Mouse (Mus musculus): ENCODE measurements around the gene St3gal4. TPM values are rescaled to one million over a fixed set of nuclear protein-coding genes. Genes with fewer than 3 reads are reported as not detected.

St3gal4 gene
- polyA plus RNA-seq, 1 experiment from 2014 or later, result 15.1 TPM

DNA sequence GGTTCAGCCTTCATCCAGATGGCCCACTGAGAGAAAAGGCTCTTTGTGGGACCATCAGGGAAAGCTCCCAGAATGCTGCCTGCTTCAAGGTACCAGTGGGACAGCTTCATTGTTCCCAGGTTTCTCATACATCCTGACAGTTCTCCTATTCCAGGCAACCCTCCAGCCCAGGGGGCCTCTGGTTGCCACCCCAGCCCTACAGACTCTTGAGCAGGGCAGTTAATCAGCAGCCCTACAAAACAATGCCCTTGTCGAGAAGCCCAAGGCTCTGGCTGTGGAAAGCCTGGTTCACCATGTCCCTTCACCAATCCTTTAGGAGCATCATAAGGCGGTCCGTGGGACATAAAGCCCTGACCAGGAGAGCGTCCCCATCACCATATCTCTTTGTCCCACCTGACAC is 66.4 kb downstream of the St3gal4 start:
- H3K9me3 ChIP-seq, result no peaks in the 10 kb centered on the region
- H3K4me3 ChIP-seq, result no peak overlapping the region
- H3K27ac ChIP-seq (replicated peaks), result no peak overlapping the region
- no peaks in the 10 kb centered on the region for H3K27me3 ChIP-seq
- H3K4me2 ChIP-seq, result no peak overlapping the region
- no peaks in the 10 kb centered on the region for H3K4me1 ChIP-seq (replicated peaks)
- H3K36me3 ChIP-seq, result peaks cover 7% of the 10 kb centered on the region; the same call in 1 of the 2 replicates
- H3K9ac ChIP-seq, result no peak overlapping the region
- no peak for ATAC-seq (ENCODE audit: low FRiP score, low read depth)
- WGBS, result 90% methylated on average over 4 of the region's 4 CpGs

DNA sequence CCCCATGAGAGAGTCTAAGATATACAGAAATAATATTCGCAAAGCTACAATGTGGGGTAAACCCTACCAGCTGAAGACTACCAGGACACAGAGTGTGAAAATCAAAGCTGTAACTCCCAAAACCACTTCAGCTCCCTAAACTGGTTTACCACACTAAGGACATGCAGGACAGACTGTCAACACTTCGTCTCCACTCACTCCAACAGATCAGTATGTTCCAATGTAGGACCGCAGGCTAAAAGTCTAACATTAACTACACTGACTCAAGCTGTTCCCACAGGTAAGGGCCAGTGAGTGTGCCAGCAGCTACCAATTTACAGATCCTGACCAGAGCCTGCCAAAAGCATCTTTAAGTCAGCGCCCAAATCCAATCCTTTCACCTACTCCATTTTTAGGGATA is 67.4 kb downstream of the St3gal4 start:
- Histone ChIP-seq H3K27ac (replicated peaks) (no peak overlapping the region), H3K4me2 (no peak overlapping the region), H3K4me1 (replicated peaks) (no peaks in the 10 kb centered on the region), H3K36me3 (peaks cover 13% of the 10 kb centered on the region; the same call in 1 of the 2 replicates), H3K27me3 (no peaks in the 10 kb centered on the region), H3K9ac (no peak overlapping the region), H3K9me3 (no peaks in the 10 kb centered on the region), H3K4me3 (no peak overlapping the region)
- 96% methylated on average over 4 of the region's 4 CpGs for WGBS
- no peak for ATAC-seq (ENCODE audit: low FRiP score, low read depth)

DNA sequence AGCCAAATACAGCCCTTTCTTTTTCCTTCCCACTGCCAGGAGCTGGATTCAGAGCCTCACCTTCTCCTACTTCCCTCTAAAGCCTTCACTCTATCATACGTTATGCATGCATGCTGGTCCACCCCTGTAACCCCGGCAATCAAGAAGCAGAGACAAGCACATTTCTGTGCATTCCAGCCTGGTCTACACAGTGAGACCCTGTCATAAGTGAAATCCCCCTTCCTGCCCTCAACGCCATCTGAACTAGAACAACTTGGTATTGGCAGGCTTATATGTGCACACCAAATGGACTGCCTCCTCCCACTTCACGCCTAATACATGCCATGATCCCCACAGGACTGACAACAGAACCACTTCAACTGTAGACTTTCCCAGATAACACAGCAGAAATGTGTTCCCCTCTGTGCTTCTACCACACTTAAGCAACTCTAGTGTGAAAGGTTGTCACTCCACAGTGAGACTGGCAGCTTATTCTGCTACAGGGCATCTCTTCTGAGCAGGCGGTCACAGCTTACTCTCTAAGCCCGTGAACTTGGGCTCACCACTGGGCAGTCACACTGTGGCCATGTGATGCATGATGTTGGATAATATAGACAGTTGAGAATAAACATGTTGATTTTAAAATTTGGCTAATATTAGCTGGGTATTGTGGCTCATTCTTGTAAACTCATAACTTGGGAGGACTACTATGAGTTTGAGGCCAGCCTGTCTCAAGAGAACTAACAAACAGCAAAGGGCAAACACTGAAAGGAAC is 68.2 kb downstream of the St3gal4 start:
- ATAC-seq (ENCODE audit: low FRiP score, low read depth), result no peak
- Histone ChIP-seq H3K36me3 (peaks cover 13% of the 10 kb centered on the region; the same call in 1 of the 2 replicates), H3K9ac (no peak overlapping the region), H3K27ac (replicated peaks) (no peak overlapping the region), H3K4me2 (no peak overlapping the region), H3K4me1 (replicated peaks) (peaks cover 6% of the 10 kb centered on the region), H3K4me3 (no peak overlapping the region), H3K9me3 (no peaks in the 10 kb centered on the region), H3K27me3 (no peaks in the 10 kb centered on the region)
- WGBS, result 90% methylated on average over 6 of the region's 6 CpGs

DNA sequence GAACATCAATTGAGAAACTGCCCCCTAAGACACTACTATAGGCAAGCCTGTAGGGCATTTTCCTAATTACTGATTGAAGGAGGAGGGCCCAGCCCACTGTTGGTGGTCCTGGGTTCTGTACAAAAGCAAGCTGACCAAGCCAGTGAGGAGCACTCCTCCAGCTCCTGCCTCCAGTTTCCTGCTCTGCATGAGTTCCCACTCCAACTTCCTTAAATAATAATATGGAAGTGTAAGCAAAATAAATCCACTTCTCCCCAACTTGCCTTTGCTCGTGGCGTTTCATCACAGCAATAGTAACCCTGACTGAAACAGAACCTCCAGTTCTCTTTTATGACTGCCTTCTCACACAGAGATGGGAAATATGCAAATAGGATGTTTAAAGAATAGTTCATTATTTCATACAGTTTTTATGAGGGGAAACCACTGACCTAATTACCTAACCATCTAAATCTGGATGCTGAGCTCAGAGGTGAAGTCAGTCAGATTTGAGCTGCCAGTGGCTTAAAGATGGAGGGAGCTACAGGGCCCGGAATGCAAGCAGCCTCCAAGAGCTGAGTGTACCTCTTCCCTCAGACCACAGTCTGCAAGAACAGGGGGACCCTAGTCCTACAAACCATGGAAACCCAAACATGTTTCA is 69.1 kb downstream of the St3gal4 start:
- ATAC-seq (ENCODE audit: low FRiP score, low read depth), result no peak
- Histone ChIP-seq H3K4me3 (no peak overlapping the region), H3K27ac (replicated peaks) (no peak overlapping the region), H3K9me3 (no peaks in the 10 kb centered on the region), H3K36me3 (peaks cover 13% of the 10 kb centered on the region; the same call in 1 of the 2 replicates), H3K27me3 (no peaks in the 10 kb centered on the region), H3K4me1 (replicated peaks) (peaks cover 11% of the 10 kb centered on the region), H3K4me2 (no peak overlapping the region), H3K9ac (no peak overlapping the region)
- 77% methylated on average over 3 of the region's 3 CpGs for WGBS

DNA sequence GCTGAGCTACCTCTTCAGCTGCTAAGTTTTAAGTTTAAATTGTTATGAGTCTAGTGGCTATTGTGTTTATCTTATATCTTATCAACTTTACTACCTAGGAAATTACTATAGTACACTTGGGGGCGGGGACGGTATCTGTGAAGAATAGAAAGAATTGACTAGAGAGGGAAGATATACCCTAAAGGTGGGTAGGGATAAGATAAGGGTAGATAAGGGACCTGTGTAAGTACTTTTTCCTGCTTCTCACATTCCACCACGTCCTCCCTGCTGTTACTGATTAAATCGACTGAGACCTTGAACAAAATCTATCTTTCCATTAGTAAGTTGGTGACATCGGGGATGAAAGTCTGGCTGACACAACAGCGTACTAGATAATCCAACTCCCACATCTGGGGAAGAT is 70.6 kb downstream of the St3gal4 start:
- Histone ChIP-seq H3K9me3 (no peaks in the 10 kb centered on the region), H3K4me1 (replicated peaks) (peaks cover 11% of the 10 kb centered on the region), H3K27me3 (no peaks in the 10 kb centered on the region), H3K9ac (no peak overlapping the region), H3K36me3 (peaks cover 13% of the 10 kb centered on the region; the same call in 1 of the 2 replicates), H3K27ac (replicated peaks) (no peak overlapping the region), H3K4me2 (no peak overlapping the region), H3K4me3 (no peak overlapping the region)
- 90% methylated on average over 6 of the region's 6 CpGs for WGBS
- ATAC-seq (ENCODE audit: low FRiP score, low read depth), result no peak

DNA sequence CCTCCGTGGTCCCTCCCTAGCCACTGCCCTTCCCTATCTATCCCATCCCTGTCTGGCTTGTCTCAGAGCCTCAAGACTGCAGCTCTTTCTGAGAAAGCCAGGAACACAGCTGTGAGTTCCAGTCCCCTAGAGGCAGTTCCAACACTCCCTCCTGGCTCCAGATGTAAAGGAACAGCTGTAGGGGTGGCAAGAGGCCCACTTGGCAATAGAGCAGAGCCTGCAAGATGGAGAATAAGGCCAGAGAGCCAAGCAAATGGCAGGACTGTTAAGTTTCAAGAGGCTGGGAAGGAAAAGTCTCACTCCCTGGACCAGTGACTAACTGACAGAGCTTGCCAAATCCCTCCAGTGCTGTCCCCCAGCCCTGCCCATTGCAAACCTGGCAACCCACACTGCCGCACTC is 73.3 kb downstream of the St3gal4 start:
- H3K4me3 ChIP-seq, result no peak overlapping the region
- no peak overlapping the region for H3K27ac ChIP-seq (replicated peaks)
- no peaks in the 10 kb centered on the region for H3K9me3 ChIP-seq
- H3K36me3 ChIP-seq, result peaks cover 8% of the 10 kb centered on the region; the same call in 1 of the 2 replicates
- no peak overlapping the region for H3K4me2 ChIP-seq
- H3K9ac ChIP-seq, result no peak overlapping the region
- peaks cover 15% of the 10 kb centered on the region for H3K4me1 ChIP-seq (replicated peaks)
- 72% methylated on average over 2 of the region's 2 CpGs for WGBS
- ATAC-seq (ENCODE audit: low FRiP score, low read depth), result no peak
- H3K27me3 ChIP-seq, result no peaks in the 10 kb centered on the region

DNA sequence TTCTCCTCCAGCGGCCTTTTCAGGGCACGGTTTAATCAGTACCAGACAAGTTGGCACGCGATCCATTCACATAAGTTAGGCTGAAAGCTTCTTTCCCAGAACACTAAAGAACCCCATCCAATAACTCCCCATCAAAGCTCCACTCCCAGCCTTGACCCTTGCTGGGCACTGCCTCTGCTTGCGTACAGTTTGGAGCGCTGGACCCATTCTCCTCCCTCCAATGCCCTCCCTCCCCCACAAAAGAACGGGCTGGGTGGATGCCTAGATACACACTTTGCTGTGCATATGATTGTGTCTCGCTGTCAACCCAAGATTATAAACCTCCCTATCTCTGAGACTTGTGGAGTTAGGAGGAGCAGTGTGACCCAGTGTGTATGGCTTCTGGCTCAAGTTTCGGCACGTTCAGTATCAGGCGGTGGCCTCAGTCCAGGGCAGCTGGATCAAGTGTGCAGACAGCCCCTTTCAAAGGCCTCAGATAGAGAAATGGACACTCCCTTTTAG is 74.0 kb downstream of the St3gal4 start:
- Histone ChIP-seq H3K9ac (no peak overlapping the region), H3K36me3 (peaks cover 8% of the 10 kb centered on the region; the same call in 1 of the 2 replicates), H3K4me2 (no peak overlapping the region), H3K27ac (replicated peaks) (no peak overlapping the region), H3K4me1 (replicated peaks) (peaks cover 15% of the 10 kb centered on the region), H3K9me3 (no peaks in the 10 kb centered on the region), H3K27me3 (no peaks in the 10 kb centered on the region), H3K4me3 (no peak overlapping the region)
- 50% methylated on average over 11 of the region's 11 CpGs for WGBS
- ATAC-seq (ENCODE audit: low FRiP score, low read depth), result no peak; the same call in 1 of the 2 replicates

DNA sequence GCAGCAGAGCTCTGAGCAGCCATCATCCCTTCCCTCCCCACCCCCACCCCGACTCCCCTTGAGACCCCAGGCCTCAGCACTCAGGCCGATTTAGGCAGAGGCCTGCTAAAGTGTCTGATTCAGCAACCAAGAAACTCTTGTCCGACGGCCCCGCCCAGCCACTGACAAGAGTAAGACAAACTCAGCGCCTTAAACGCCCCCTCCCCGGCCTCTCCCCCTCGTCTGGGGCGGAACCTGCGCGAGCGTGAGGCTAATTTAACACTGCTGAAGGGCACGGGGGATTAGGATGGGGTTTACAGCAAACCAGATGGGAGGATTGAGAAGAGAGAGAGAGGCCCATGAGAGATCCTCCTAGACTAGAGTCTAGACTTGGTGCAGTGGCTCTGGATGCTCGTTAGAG is 74.6 kb downstream of the St3gal4 start:
- Histone ChIP-seq H3K9ac (no peak overlapping the region), H3K27ac (replicated peaks) (no peak overlapping the region), H3K36me3 (peaks cover 8% of the 10 kb centered on the region; the same call in 1 of the 2 replicates), H3K9me3 (no peaks in the 10 kb centered on the region), H3K4me3 (no peak overlapping the region), H3K27me3 (no peaks in the 10 kb centered on the region), H3K4me1 (replicated peaks) (peaks cover 15% of the 10 kb centered on the region), H3K4me2 (no peak overlapping the region)
- WGBS, result 17% methylated on average over 15 of the region's 15 CpGs
- ATAC-seq (ENCODE audit: low FRiP score, low read depth), result no peak; the same call in 1 of the 2 replicates

DNA sequence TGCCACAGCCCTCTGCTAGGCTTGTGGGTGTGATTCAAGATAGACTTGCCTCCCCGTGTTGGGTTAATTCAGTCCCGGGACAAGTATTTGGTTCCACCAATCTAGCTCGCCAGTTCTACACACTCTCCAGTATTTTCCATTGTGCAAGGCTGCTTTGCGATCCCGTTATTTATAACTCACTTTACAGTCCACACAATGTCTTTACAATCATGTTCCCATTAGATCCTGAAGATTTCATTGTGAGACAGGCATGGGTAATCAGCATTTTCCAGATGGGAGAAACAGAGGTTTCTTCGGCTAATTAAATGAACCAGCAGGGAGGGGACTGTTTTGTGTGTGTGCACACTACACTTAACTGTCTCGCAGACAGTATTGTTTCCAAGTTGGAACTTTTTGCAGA is 75.4 kb downstream of the St3gal4 start:
- Histone ChIP-seq H3K27me3 (no peaks in the 10 kb centered on the region), H3K4me2 (no peak overlapping the region), H3K27ac (replicated peaks) (no peak overlapping the region), H3K9ac (no peak overlapping the region), H3K4me3 (no peak overlapping the region), H3K9me3 (no peaks in the 10 kb centered on the region), H3K4me1 (replicated peaks) (peaks cover 15% of the 10 kb centered on the region), H3K36me3 (peaks cover 8% of the 10 kb centered on the region; the same call in 1 of the 2 replicates)
- ATAC-seq (ENCODE audit: low FRiP score, low read depth), result no peak
- 35% methylated on average over 7 of the region's 7 CpGs for WGBS

DNA sequence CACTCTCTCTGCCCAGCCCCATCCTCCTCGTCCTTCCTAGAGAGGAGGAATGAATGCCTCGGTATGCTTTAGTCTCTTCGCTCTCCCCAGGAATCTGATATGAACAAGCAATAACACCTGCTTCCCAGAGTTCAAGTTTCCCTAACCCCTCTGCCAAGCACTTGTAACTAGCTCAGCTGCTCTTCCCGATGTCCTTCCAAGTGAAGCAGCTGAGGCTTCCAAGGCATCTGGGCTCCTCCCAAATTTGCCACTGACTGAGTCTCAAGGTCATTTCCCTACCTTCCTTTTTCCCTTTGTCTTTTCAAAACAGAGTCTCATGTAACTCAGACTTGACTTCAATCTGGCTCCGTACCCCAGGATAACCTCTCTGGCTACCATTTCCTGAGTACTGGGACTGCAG is 77.6 kb downstream of the St3gal4 start:
- H3K4me2 ChIP-seq, result no peak overlapping the region
- 68% methylated on average over 5 of the region's 5 CpGs for WGBS
- no peak for ATAC-seq (ENCODE audit: low FRiP score, low read depth)
- peaks cover 15% of the 10 kb centered on the region for H3K4me1 ChIP-seq (replicated peaks)
- H3K27ac ChIP-seq (replicated peaks), result no peak overlapping the region
- no peak overlapping the region for H3K4me3 ChIP-seq
- no peaks in the 10 kb centered on the region for H3K9me3 ChIP-seq
- H3K36me3 ChIP-seq, result no peaks in the 10 kb centered on the region
- no peaks in the 10 kb centered on the region for H3K27me3 ChIP-seq
- no peak overlapping the region for H3K9ac ChIP-seq

DNA sequence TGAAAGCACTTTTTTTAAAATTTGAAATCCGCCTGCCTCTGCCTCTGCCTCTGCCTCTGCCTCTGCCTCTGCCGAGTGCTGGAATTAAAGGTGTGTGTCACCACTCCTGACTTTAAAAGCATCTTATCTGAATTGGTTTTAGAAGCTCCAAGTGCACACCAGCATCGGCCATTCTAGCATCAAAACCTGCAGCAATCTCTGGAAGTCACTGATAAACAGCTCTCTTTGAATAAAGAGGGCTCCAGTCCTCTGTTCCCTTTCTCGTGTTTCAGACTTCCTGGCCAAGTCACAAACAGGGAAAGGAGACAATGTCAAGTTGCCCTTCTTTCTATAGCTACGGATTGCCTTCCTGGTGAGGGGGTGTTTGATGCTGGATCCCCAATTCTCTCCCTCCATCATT is 79.2 kb downstream of the St3gal4 start:
- H3K4me3 ChIP-seq, result no peak overlapping the region
- WGBS, result 68% methylated on average over 5 of the region's 5 CpGs
- no peaks in the 10 kb centered on the region for H3K36me3 ChIP-seq
- no peak overlapping the region for H3K4me2 ChIP-seq
- H3K4me1 ChIP-seq (replicated peaks), result peaks cover 4% of the 10 kb centered on the region; the same call in 1 of the 2 replicates
- no peaks in the 10 kb centered on the region for H3K9me3 ChIP-seq
- H3K27me3 ChIP-seq, result no peaks in the 10 kb centered on the region
- no peak overlapping the region for H3K9ac ChIP-seq
- H3K27ac ChIP-seq (replicated peaks), result no peak overlapping the region
- ATAC-seq (ENCODE audit: low FRiP score, low read depth), result no peak

DNA sequence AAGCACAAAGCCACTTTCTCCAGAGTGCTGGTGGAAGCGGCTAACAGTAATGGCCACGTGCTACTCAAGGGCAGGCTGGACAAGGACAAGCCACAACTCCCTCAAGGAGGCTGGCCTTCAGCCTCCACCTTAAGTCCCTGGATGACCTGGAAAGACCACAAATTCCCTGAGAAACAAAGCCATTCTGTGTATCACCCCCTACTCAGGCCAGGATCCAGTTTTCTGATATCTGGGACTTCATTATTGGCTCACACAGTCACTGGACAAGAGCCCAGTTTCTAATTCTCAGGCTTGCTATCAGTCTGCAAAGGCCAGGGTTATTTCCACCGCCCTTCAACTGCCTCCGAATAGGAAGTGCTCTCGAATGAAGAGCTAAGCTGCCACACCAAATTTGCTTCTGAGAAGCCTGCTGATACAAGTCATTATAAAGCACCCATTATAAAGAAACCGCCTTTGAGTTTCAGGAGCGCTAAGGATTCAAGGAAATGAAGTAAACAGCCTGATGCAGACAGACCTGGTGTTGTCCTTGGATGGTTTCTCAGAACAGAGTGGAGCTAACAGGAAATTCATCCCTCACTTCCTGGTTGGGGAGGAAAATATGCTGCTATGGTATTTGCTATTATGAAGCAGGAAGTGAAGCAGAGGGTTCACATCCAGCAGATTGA is 80.0 kb downstream of the St3gal4 start:
- ATAC-seq (ENCODE audit: low FRiP score, low read depth), result no peak
- H3K27ac ChIP-seq (replicated peaks), result peak overlapping the region; percentile 0; the same call in 1 of the 2 replicates

More for the DNA sequence above, 80.0 kb downstream of the St3gal4 start:
- H3K4me2 ChIP-seq, result no peak overlapping the region
- H3K4me1 ChIP-seq (replicated peaks), result 0 out of 2 replicates have a peak, but pooled peaks cover 4% of the 10 kb centered on the region
- no peaks in the 10 kb centered on the region for H3K36me3 ChIP-seq
- WGBS, result 63% methylated on average over 7 of the region's 7 CpGs
- no peak overlapping the region for H3K4me3 ChIP-seq
- no peaks in the 10 kb centered on the region for H3K27me3 ChIP-seq
- H3K9ac ChIP-seq, result no peak overlapping the region
- no peaks in the 10 kb centered on the region for H3K9me3 ChIP-seq
